Mouse (Mus musculus) forebrain, embryonic 14.5 days (tissue): ENCODE data around the gene Vmn1r85. TPM values are rescaled to one million over a fixed set of nuclear protein-coding genes. Genes with fewer than 3 reads are reported as not detected.
A peak's percentile ranks its signal among the peaks of the same experiment; 100 is the strongest.
"Not testable (repeated sequence)": the region's sequence is repeated elsewhere in the genome, so short reads cannot be mapped to it uniquely, and the experiment has no call there.

ENCODE experiments used
- ATAC-seq: fragments of 200-750 bp; cut with Nextera tagmentation; 2 replicates; pipeline ENCODE4 v1.8.0; 2017; ENCODE audit warnings: mild to moderate bottlenecking, moderate library complexity
- DNase-seq: peaks from one replicate; pipeline ENCODE4 v3.0.0-alpha.2; 2015; ENCODE audit warnings: low spot score
- H3K27ac ChIP-seq: fragments of 300-500 bp; sonication (generic); 2 replicates; pipeline ENCODE4 v1.5.1; 2014; ENCODE audit warnings: low read depth, mild to moderate bottlenecking, control low read depth, low read length, moderate library complexity
- H3K27me3 ChIP-seq: fragments of 300-500 bp; sonication (generic); replicated peaks from 2 replicates; pipeline ENCODE4 v1.6.1; 2014; ENCODE audit warnings: low read length, control low read depth, mixed read lengths; ENCODE audit not compliant: control insufficient read depth, insufficient read depth
- H3K36me3 ChIP-seq: fragments of 300-500 bp; sonication (generic); 2 replicates; pipeline ENCODE4 v1.6.1; 2014; ENCODE audit warnings: low read length, control low read depth; ENCODE audit not compliant: control insufficient read depth, insufficient read depth
- H3K4me1 ChIP-seq: fragments of 300-500 bp; sonication (generic); 2 replicates; pipeline ENCODE4 v1.6.1; 2014; ENCODE audit warnings: antibody characterized with exemption, low read length, control low read depth; ENCODE audit not compliant: control insufficient read depth, insufficient read depth
- H3K4me2 ChIP-seq: fragments of 300-500 bp; sonication (generic); 2 replicates; pipeline ENCODE4 v1.6.1; 2014; ENCODE audit warnings: mild to moderate bottlenecking, control low read depth, low read length
- H3K4me3 ChIP-seq: fragments of 300-500 bp; sonication (generic); 2 replicates; pipeline ENCODE4 v1.5.1; 2014; ENCODE audit warnings: low read depth, low read length, control low read depth
- H3K9ac ChIP-seq: fragments of 300-500 bp; sonication (generic); 2 replicates; pipeline ENCODE4 v1.6.1; 2014; ENCODE audit warnings: mild to moderate bottlenecking, low read length, control low read depth, moderate library complexity
- H3K9me3 ChIP-seq: fragments of 300-500 bp; sonication (generic); replicated peaks from 2 replicates; pipeline ENCODE4 v1.6.1; 2016; ENCODE audit warnings: low read length, control low read depth, mixed read lengths; ENCODE audit not compliant: control insufficient read depth
- WGBS: fragments of 180-500 bp; shearing (Covaris S2); extraction: QIAGEN DNeasy Blood & Tissue Kit; methylation state at CpG from one replicate; pipeline ENCODE4 v1.1.7; 2014; 5-methylcytosine and 5-hydroxymethylcytosine counted together
- polyA plus RNA-seq: library from polyadenylated mRNA; unstranded; fragments of >200 nt; fragmentation: Nextera tagmentation; extraction: Ambion mirVana; gene quantifications from 2 replicates; pipeline ENCODE4 v1.2.1, GENCODE M21; 2014

Gene Vmn1r85
- 0.04 and 0.06 TPM in 2 replicates for polyA plus RNA-seq

DNA sequence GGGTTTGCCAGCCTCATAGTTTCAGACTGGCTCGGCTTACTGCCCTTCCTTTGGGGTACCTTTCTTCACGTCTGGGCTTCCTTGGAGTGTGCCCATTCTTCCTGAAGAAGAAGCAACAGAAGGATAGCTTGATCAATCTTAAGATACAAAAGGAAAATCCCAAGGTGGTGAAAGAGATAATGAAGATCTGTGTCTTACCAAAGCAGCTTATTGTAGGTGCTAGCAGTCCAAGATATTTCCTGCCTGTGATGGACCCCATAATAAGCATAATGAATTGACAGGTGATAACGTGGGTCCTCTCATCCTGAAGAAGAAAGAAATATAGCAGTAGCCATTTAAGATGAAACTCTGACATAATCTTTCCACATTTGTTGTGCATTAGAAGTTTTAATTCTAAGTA, at the start of gene Vmn1r85:
Gene Vmn1r85 (minus strand): TSS at position 101 of the 400 bp plus-strand sequence.
- ATAC-seq, result no peak
- H3K27me3 ChIP-seq, result no peaks in the 10 kb centered on the region

GRCm38 (mm10) chr7:13140057-13140456, 45.1 kb upstream of the Vmn1r85 start, which contains the start of gene Vmn1r87:
Gene Vmn1r87 (minus strand): TSS chr7:13140157.
- H3K9me3 ChIP-seq, result no peaks in the 10 kb centered on the region
- DNase-seq, result no peak
- H3K4me1 ChIP-seq, result no peaks in the 10 kb centered on the region
- H3K9ac ChIP-seq, result no peak within 1 kb of the TSS
- no peak within 1 kb of the TSS for H3K4me2 ChIP-seq
- H3K4me3 ChIP-seq, result no peak within 1 kb of the TSS
- no peak for ATAC-seq
- no peaks in the 10 kb centered on the region for H3K27me3 ChIP-seq
- no peak within 1 kb of the TSS for H3K27ac ChIP-seq
- WGBS, result 83% methylated on average over 1 of the region's 1 CpGs
- H3K36me3 ChIP-seq, result no peaks in the 10 kb centered on the region

More for the DNA sequence above, at the start of gene Vmn1r85:
- DNase-seq, result no peak
- Histone ChIP-seq H3K9me3 (no peaks in the 10 kb centered on the region), H3K9ac (no peak within 1 kb of the TSS), H3K4me1 (no peaks in the 10 kb centered on the region), H3K27ac (no peak within 1 kb of the TSS), H3K4me2 (no peak within 1 kb of the TSS), H3K4me3 (no peak within 1 kb of the TSS), H3K36me3 (no peaks in the 10 kb centered on the region)
- 51% methylated on average over 3 of the region's 3 CpGs for WGBS

DNA sequence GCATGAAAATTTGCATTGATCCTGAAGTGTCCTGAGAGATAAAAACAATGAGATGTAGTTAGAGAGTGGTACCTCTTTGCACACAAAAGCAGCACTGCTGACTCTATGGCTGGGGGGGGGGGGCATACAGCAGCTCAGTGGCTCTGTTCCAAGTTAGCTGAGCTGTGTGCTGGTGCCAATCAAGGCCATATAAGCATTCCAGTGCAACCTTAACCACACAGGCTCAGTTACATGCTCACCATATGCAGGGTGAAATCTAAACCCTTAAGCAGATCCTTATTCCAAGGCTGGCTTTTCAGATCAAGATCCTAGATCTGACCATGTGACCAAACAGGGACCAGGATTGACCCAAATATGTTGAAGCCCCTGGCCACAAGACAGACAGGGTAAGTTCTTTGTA, 42.4 kb upstream of the Vmn1r85 start:
- Histone ChIP-seq H3K4me1 (no peaks in the 10 kb centered on the region), H3K27me3 (no peaks in the 10 kb centered on the region), H3K4me2 (no peak overlapping the region), H3K9ac (no peak overlapping the region), H3K36me3 (no peaks in the 10 kb centered on the region), H3K27ac (no peak overlapping the region), H3K9me3 (no peaks in the 10 kb centered on the region), H3K4me3 (no peak overlapping the region)
- DNase-seq (no peak), ATAC-seq (no peak)

DNA sequence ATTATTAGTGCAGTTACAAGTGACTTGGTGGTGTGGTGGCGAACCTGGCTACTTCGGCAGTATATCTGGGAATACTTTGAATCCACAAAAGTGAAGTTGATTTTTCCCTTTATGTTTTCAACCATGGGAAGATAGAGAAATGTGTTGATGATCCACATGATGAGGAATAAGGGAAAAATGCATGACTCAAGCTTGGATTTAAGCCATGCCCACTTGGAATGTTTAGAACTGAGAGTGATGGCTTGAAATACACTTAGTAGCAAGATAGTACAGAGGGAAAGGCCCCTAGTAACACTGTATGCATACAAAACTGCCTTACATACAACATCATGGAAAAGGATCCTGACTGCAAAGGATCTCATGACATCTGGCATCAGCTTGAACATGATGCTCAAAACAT, 36.9 kb upstream of the Vmn1r85 start:
- no peak overlapping the region for H3K27ac ChIP-seq
- H3K4me3 ChIP-seq, result no peak overlapping the region
- WGBS, result 91% methylated on average over 2 of the region's 2 CpGs
- no peaks in the 10 kb centered on the region for H3K9me3 ChIP-seq
- H3K36me3 ChIP-seq, result no peaks in the 10 kb centered on the region
- DNase-seq (no peak), ATAC-seq (no peak)
- H3K4me1 ChIP-seq, result no peaks in the 10 kb centered on the region
- H3K4me2 ChIP-seq, result no peak overlapping the region
- no peaks in the 10 kb centered on the region for H3K27me3 ChIP-seq
- H3K9ac ChIP-seq, result no peak overlapping the region

DNA sequence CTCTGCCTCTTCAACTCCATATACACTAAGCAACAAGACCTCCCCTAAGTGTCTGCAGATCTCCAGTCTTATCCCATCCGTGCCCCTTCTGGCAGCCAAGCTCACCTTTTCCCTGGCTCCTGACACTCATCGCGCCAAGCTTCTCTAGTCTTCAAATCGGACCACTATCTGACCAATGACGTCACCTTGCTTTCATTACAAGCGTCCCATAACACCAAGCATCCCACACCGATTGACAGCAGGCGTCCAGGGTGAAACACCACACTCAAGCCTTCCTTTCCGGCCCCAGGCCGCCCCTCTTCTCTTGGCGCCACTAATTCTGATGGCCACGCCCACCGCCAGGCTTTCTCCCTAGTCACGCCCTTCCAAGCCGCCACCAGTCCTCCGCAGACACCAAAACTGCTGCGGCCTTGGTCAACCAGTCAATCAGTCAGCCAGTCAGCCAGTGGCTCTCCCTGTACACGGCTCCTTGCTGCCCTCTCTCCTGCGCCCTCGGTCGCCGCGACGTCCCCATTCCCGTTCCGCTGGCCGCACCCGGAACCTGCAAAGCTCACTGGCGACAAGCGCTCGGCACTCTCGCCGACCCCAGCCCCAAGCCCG, 28.7 kb upstream of the Vmn1r85 start:
- H3K27ac ChIP-seq, H3K36me3 ChIP-seq, DNase-seq, H3K27me3 ChIP-seq, H3K9me3 ChIP-seq, H3K4me1 ChIP-seq, H3K9ac ChIP-seq: not testable (repeated sequence)
- H3K4me2 ChIP-seq, result peak overlapping the region; percentile 39
- H3K4me3 ChIP-seq, result 0 out of 2 replicates have a peak overlapping the region, but pooled peaks have one; percentile 13
- under 1% methylated on average over 10 of the region's 34 CpGs for WGBS
- peak; percentile 86 for ATAC-seq

GRCm38 (mm10) chr7:13119817-13120216, 24.8 kb upstream of the Vmn1r85 start, which contains the start of gene Vmn1r86:
Gene Vmn1r86 (minus strand): TSS chr7:13119917.
- H3K4me2 ChIP-seq, result no peak within 1 kb of the TSS
- no peak within 1 kb of the TSS for H3K4me3 ChIP-seq
- DNase-seq (no peak), ATAC-seq (no peak)
- H3K27me3 ChIP-seq, result no peaks in the 10 kb centered on the region
- no peaks in the 10 kb centered on the region for H3K4me1 ChIP-seq
- H3K9me3 ChIP-seq, result no peaks in the 10 kb centered on the region
- no peak within 1 kb of the TSS for H3K27ac ChIP-seq
- H3K9ac ChIP-seq, result no peak within 1 kb of the TSS
- no peaks in the 10 kb centered on the region for H3K36me3 ChIP-seq

DNA sequence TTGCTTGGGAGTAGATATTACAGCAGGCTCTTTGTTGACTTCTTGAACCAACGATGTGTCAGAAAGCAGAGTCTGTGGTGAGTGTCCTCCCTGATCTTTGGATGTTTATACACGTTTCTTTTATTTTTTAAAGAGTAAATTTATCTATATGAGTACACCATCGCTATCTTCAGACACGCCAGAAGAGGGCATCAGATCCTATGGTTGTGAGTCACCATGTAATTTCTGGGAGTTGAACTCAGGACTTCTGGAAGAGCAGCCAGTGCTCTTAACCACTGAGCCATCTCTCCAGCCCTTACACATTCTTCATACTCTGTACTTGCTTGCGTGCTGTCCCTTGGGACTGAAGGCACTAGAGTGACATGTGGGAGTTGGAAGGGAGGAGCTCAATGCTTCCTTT, 22.7 kb downstream of the Vmn1r85 start:
- H3K9me3 ChIP-seq, result no peaks in the 10 kb centered on the region
- H3K27me3 ChIP-seq, result no peaks in the 10 kb centered on the region
- WGBS, result 53% methylated on average over 5 of the region's 5 CpGs
- no peak overlapping the region for H3K4me2 ChIP-seq
- no peak overlapping the region for H3K4me3 ChIP-seq
- H3K4me1 ChIP-seq, result no peaks in the 10 kb centered on the region
- H3K9ac ChIP-seq, result no peak overlapping the region
- no peaks in the 10 kb centered on the region for H3K36me3 ChIP-seq
- no peak for DNase-seq
- no peak overlapping the region for H3K27ac ChIP-seq
- ATAC-seq, result no peak

GRCm38 (mm10) chr7:13063399-13063798, 31.6 kb downstream of the Vmn1r85 start:
- not testable (repeated sequence) for H3K4me3 ChIP-seq, H3K4me2 ChIP-seq, H3K4me1 ChIP-seq, H3K27ac ChIP-seq, DNase-seq, ATAC-seq, H3K36me3 ChIP-seq, H3K9me3 ChIP-seq, H3K27me3 ChIP-seq, H3K9ac ChIP-seq
- 50% methylated on average over 2 of the region's 2 CpGs for WGBS

GRCm38 (mm10) chr7:13059536-13059935, 35.4 kb downstream of the Vmn1r85 start:
- Histone ChIP-seq H3K9ac (no peak overlapping the region), H3K4me2 (no peak overlapping the region), H3K9me3 (0 out of 2 replicates have a peak, but pooled peaks cover 3% of the 10 kb centered on the region), H3K36me3 (no peaks in the 10 kb centered on the region), H3K27ac (no peak overlapping the region), H3K4me3 (no peak overlapping the region), H3K27me3 (no peaks in the 10 kb centered on the region), H3K4me1 (0 out of 2 replicates have a peak, but pooled peaks cover 4% of the 10 kb centered on the region)
- 84% methylated on average over 9 of the region's 9 CpGs for WGBS
- DNase-seq (no peak), ATAC-seq (no peak)
